Mouse (Mus musculus): ENCODE data around the gene Mrln. TPM values are rescaled to one million over a fixed set of nuclear protein-coding genes. Genes with fewer than 3 reads are reported as not detected.

Gene Mrln
- polyA plus RNA-seq, 1 experiment: 32.8 TPM

DNA sequence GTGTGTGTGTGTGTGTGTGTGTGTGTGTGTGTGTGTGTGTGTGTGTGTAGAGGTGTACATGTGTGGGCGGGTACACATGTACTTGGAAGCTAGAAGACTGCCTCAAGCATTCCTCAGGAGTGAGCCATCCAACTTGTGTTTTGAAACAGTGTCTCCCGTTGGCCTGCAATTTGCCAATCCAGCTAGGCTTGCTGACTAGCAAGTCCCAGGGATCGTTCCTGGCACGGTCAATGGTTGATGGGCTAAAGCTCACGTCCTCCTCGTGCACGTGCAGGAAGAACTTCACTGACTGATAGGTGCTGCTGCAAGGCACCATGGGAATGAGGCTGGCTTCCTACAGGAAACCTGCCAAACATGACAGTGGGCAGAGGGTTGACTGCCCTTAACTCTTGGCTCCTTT, 17.9 kb upstream of the Mrln start:
- Histone ChIP-seq H3K4me2 (ENCODE audit: low read depth) (no peak overlapping the region), H3K79me2 (ENCODE audit: control insufficient read depth, insufficient read depth) (no peaks in the 10 kb centered on the region), H3ac (ENCODE audit: control insufficient read depth, insufficient read length) (no peak overlapping the region), H3K36me3 (ENCODE audit: control insufficient read depth, insufficient read depth) (peaks cover 22% of the 10 kb centered on the region), H3K27me3 (ENCODE audit: control insufficient read depth, insufficient read depth, insufficient read length) (no peaks in the 10 kb centered on the region), H3K4me3 (no peak overlapping the region)
- TF ChIP-seq MAX (IDR thresholded peaks at IDR 0.05; ENCODE audit: low read depth): no peak
- no peak for TF ChIP-seq CEBPB (IDR thresholded peaks at IDR 0.05; ENCODE audit: insufficient read depth, poor library complexity, severe bottlenecking)
- no peak for TF ChIP-seq E2F4 (IDR thresholded peaks at IDR 0.05; ENCODE audit: insufficient read depth)
- no peak for TF ChIP-seq REST (IDR thresholded peaks at IDR 0.05; ENCODE audit: insufficient read depth, insufficient read length)
- no peak for TF ChIP-seq SRF (IDR thresholded peaks at IDR 0.05; ENCODE audit: control insufficient read depth, insufficient read length, low read depth)
- no peak for TF ChIP-seq TCF3 (IDR thresholded peaks at IDR 0.05; ENCODE audit: insufficient read length, low read depth)
- no peak for TF ChIP-seq MYOD1 (IDR thresholded peaks at IDR 0.05; ENCODE audit: control insufficient read depth in 1 of 3, insufficient read length in 2 of 3, low read depth in 2 of 3)
- TF ChIP-seq MYOG (IDR thresholded peaks at IDR 0.05; ENCODE audit: control insufficient read depth in 1 of 3, insufficient read depth in 1 of 3, insufficient read length in 2 of 3, low read depth in 2 of 3): no peak
- TF ChIP-seq USF1 (IDR thresholded peaks at IDR 0.05; ENCODE audit: low read depth): no peak
- TF ChIP-seq TCF12 (IDR thresholded peaks at IDR 0.05; ENCODE audit: insufficient read depth, poor library complexity, severe bottlenecking): no peak
- TF ChIP-seq POLR2AphosphoS2 (IDR thresholded peaks at IDR 0.05; ENCODE audit: insufficient read length, low read depth): no peak
- no peak for TF ChIP-seq POLR2A (IDR thresholded peaks at IDR 0.05; ENCODE audit: insufficient read length, low read depth)

DNA sequence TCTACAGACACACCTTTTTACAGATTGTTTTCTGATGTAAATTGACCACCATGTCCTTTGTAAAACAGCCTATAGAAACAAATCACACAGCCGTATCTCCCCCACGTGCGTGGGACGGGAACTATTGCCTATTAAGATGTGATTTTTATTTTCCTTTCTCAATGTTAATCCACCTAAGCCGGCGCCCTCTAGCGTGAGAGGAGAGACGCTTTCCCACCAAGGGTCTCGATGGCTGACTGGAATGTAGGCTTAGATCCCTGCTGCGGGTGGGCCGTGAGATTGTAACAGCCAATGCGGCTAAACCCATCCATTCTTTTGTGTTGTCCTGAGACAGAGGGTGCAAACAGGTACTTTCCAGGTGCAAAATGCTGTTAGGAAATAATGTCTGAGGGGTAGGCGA, 14.6 kb upstream of the Mrln start:
- H3K27me3 ChIP-seq (ENCODE audit: control insufficient read depth, insufficient read depth, insufficient read length): no peaks in the 10 kb centered on the region
- TF ChIP-seq MYOG (IDR thresholded peaks at IDR 0.05; ENCODE audit: control insufficient read depth in 1 of 3, insufficient read depth in 1 of 3, insufficient read length in 2 of 3, low read depth in 2 of 3): no peak
- TF ChIP-seq TCF3 (IDR thresholded peaks at IDR 0.05; ENCODE audit: insufficient read length, low read depth): no peak
- TF ChIP-seq USF1 (IDR thresholded peaks at IDR 0.05; ENCODE audit: low read depth): no peak
- no peak for TF ChIP-seq E2F4 (IDR thresholded peaks at IDR 0.05; ENCODE audit: insufficient read depth)
- no peak for TF ChIP-seq SRF (IDR thresholded peaks at IDR 0.05; ENCODE audit: control insufficient read depth, insufficient read length, low read depth)

GRCm38 (mm10) chr10:70194283-70194682, 10.2 kb upstream of the Mrln start:
- Histone ChIP-seq H3ac (ENCODE audit: control insufficient read depth, insufficient read length) (no peak overlapping the region), H3K4me3 (no peak overlapping the region), H3K36me3 (ENCODE audit: control insufficient read depth, insufficient read depth) (peaks cover 6% of the 10 kb centered on the region), H3K4me2 (ENCODE audit: low read depth) (no peak overlapping the region), H3K79me2 (ENCODE audit: control insufficient read depth, insufficient read depth) (no peaks in the 10 kb centered on the region), H3K27me3 (ENCODE audit: control insufficient read depth, insufficient read depth, insufficient read length) (no peaks in the 10 kb centered on the region)
- TF ChIP-seq TCF3 (IDR thresholded peaks at IDR 0.05; ENCODE audit: insufficient read length, low read depth) (no peak), POLR2A (IDR thresholded peaks at IDR 0.05; ENCODE audit: insufficient read length, low read depth) (no peak), POLR2AphosphoS2 (IDR thresholded peaks at IDR 0.05; ENCODE audit: insufficient read length, low read depth) (no peak), MAX (IDR thresholded peaks at IDR 0.05; ENCODE audit: low read depth) (no peak), USF1 (IDR thresholded peaks at IDR 0.05; ENCODE audit: low read depth) (no peak), CEBPB (IDR thresholded peaks at IDR 0.05; ENCODE audit: insufficient read depth, poor library complexity, severe bottlenecking) (no peak), MYOD1 (IDR thresholded peaks at IDR 0.05; ENCODE audit: control insufficient read depth in 1 of 3, insufficient read length in 2 of 3, low read depth in 2 of 3) (no peak), E2F4 (IDR thresholded peaks at IDR 0.05; ENCODE audit: insufficient read depth) (no peak), SRF (IDR thresholded peaks at IDR 0.05; ENCODE audit: control insufficient read depth, insufficient read length, low read depth) (no peak), TCF12 (IDR thresholded peaks at IDR 0.05; ENCODE audit: insufficient read depth, poor library complexity, severe bottlenecking) (no peak), MYOG (IDR thresholded peaks at IDR 0.05; ENCODE audit: control insufficient read depth in 1 of 3, insufficient read depth in 1 of 3, insufficient read length in 2 of 3, low read depth in 2 of 3) (no peak), REST (IDR thresholded peaks at IDR 0.05; ENCODE audit: insufficient read depth, insufficient read length) (no peak)

More for the DNA sequence above, 14.6 kb upstream of the Mrln start:
- Histone ChIP-seq H3K4me2 (ENCODE audit: low read depth) (no peak overlapping the region), H3K4me3 (no peak overlapping the region), H3K79me2 (ENCODE audit: control insufficient read depth, insufficient read depth) (no peaks in the 10 kb centered on the region), H3K36me3 (ENCODE audit: control insufficient read depth, insufficient read depth) (peaks cover 21% of the 10 kb centered on the region), H3ac (ENCODE audit: control insufficient read depth, insufficient read length) (no peak overlapping the region)

GRCm38 (mm10) chr10:70195279-70195678, 9.2 kb upstream of the Mrln start:
- no peak overlapping the region for H3ac ChIP-seq (ENCODE audit: control insufficient read depth, insufficient read length)
- H3K4me3 ChIP-seq: no peak overlapping the region
- TF ChIP-seq CEBPB (IDR thresholded peaks at IDR 0.05; ENCODE audit: insufficient read depth, poor library complexity, severe bottlenecking): no peak
- TF ChIP-seq REST (IDR thresholded peaks at IDR 0.05; ENCODE audit: insufficient read depth, insufficient read length): no peak
- TF ChIP-seq USF1 (IDR thresholded peaks at IDR 0.05; ENCODE audit: low read depth): no peak
- TF ChIP-seq TCF12 (IDR thresholded peaks at IDR 0.05; ENCODE audit: insufficient read depth, poor library complexity, severe bottlenecking): no peak
- no peak for TF ChIP-seq E2F4 (IDR thresholded peaks at IDR 0.05; ENCODE audit: insufficient read depth)
- TF ChIP-seq TCF3 (IDR thresholded peaks at IDR 0.05; ENCODE audit: insufficient read length, low read depth): no peak
- no peak for TF ChIP-seq POLR2A (IDR thresholded peaks at IDR 0.05; ENCODE audit: insufficient read length, low read depth)
- no peak for TF ChIP-seq POLR2AphosphoS2 (IDR thresholded peaks at IDR 0.05; ENCODE audit: insufficient read length, low read depth)
- TF ChIP-seq MYOD1 (IDR thresholded peaks at IDR 0.05; ENCODE audit: control insufficient read depth in 1 of 3, insufficient read length in 2 of 3, low read depth in 2 of 3): no peak
- no peak for TF ChIP-seq SRF (IDR thresholded peaks at IDR 0.05; ENCODE audit: control insufficient read depth, insufficient read length, low read depth)
- TF ChIP-seq MYOG (IDR thresholded peaks at IDR 0.05; ENCODE audit: control insufficient read depth in 1 of 3, insufficient read depth in 1 of 3, insufficient read length in 2 of 3, low read depth in 2 of 3): no peak
- no peak for TF ChIP-seq MAX (IDR thresholded peaks at IDR 0.05; ENCODE audit: low read depth)
- peaks cover 6% of the 10 kb centered on the region for H3K36me3 ChIP-seq (ENCODE audit: control insufficient read depth, insufficient read depth)
- no peaks in the 10 kb centered on the region for H3K27me3 ChIP-seq (ENCODE audit: control insufficient read depth, insufficient read depth, insufficient read length)
- H3K79me2 ChIP-seq (ENCODE audit: control insufficient read depth, insufficient read depth): no peaks in the 10 kb centered on the region
- no peak overlapping the region for H3K4me2 ChIP-seq (ENCODE audit: low read depth)

GRCm38 (mm10) chr10:70195786-70196185, 8.7 kb upstream of the Mrln start:
- H3K4me2 ChIP-seq (ENCODE audit: low read depth): no peak overlapping the region
- H3K36me3 ChIP-seq (ENCODE audit: control insufficient read depth, insufficient read depth): peaks cover 6% of the 10 kb centered on the region
- no peak overlapping the region for H3ac ChIP-seq (ENCODE audit: control insufficient read depth, insufficient read length)
- H3K4me3 ChIP-seq: no peak overlapping the region
- TF ChIP-seq USF1 (IDR thresholded peaks at IDR 0.05; ENCODE audit: low read depth) (no peak), TCF12 (IDR thresholded peaks at IDR 0.05; ENCODE audit: insufficient read depth, poor library complexity, severe bottlenecking) (no peak), SRF (IDR thresholded peaks at IDR 0.05; ENCODE audit: control insufficient read depth, insufficient read length, low read depth) (no peak), REST (IDR thresholded peaks at IDR 0.05; ENCODE audit: insufficient read depth, insufficient read length) (no peak), MYOG (IDR thresholded peaks at IDR 0.05; ENCODE audit: control insufficient read depth in 1 of 3, insufficient read depth in 1 of 3, insufficient read length in 2 of 3, low read depth in 2 of 3) (no peak), MYOD1 (IDR thresholded peaks at IDR 0.05; ENCODE audit: control insufficient read depth in 1 of 3, insufficient read length in 2 of 3, low read depth in 2 of 3) (no peak), E2F4 (IDR thresholded peaks at IDR 0.05; ENCODE audit: insufficient read depth) (no peak), CEBPB (IDR thresholded peaks at IDR 0.05; ENCODE audit: insufficient read depth, poor library complexity, severe bottlenecking) (no peak), TCF3 (IDR thresholded peaks at IDR 0.05; ENCODE audit: insufficient read length, low read depth) (no peak), POLR2AphosphoS2 (IDR thresholded peaks at IDR 0.05; ENCODE audit: insufficient read length, low read depth) (no peak), POLR2A (IDR thresholded peaks at IDR 0.05; ENCODE audit: insufficient read length, low read depth) (no peak)
- no peaks in the 10 kb centered on the region for H3K79me2 ChIP-seq (ENCODE audit: control insufficient read depth, insufficient read depth)
- H3K27me3 ChIP-seq (ENCODE audit: control insufficient read depth, insufficient read depth, insufficient read length): no peaks in the 10 kb centered on the region

Data from myocyte (in vitro differentiated cells).